Mouse (Mus musculus) thymus, adult 2 months (tissue): ENCODE measurements around the gene Cdipt.

Experiments used
- CTCF ChIP-seq: fragments of 200-500 bp; IDR thresholded peaks from 2 replicates; pipeline ENCODE4 v1.5.1; 2012; ENCODE audit warnings: mild to moderate bottlenecking, control low read depth, low read length, moderate library complexity, borderline replicate concordance; ENCODE audit not compliant: control insufficient read depth, poor library complexity, insufficient read depth; ENCODE audit errors: extremely low read depth
- POLR2A ChIP-seq: fragments of 200-500 bp; IDR thresholded peaks from 2 replicates; pipeline ENCODE4 v1.6.1; 2012; ENCODE audit warnings: mild to moderate bottlenecking, low read length, control low read depth, moderate library complexity; ENCODE audit not compliant: control insufficient read depth, poor library complexity, insufficient read depth; ENCODE audit errors: extremely low read depth

DNA sequence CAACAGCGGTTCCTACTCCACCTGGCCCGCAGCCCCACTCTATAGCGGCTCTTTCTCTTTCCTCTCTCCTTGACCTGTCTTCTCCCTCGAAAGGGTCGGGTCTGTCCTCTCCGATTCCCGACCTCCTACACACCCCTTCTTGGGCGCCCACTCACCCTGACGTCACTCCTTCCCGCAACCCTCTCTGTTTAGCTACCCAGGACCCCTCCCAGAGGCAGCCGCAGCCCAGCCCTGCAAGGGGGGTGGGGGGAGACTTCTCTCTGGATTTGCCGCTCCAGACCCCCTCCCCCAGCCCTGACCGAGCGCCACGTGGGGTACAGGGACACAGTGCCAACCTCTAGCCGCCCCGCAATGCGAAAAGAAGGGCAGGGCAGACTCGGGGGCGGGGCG is 26.3 kb upstream of the Cdipt start, which contains the start of gene Asphd1:
- TF ChIP-seq CTCF (no peak), POLR2A (no peak)
